Mouse (Mus musculus): ENCODE data around the gene Pde4b.

The Pde4b gene

DNA sequence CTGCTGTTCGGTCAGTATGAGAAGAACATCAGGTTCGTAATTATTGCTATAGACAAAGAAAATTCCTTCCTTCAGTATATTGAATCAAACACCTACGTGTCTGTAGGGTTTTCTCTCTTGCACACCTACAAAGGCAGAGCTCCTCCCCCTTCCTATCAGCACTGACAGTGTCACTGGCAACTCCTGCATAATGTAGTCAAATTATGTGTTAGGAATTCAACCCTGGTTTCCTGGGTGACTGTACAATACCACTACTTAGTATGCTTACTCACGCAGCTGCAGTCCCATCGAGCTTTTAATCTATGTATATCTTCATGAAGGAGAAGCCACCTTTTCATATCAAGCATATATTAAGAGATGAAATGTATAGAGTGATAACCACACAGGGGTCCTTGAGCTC, 99.5 kb downstream of the Pde4b start:
- no peak for DNase-seq

DNA sequence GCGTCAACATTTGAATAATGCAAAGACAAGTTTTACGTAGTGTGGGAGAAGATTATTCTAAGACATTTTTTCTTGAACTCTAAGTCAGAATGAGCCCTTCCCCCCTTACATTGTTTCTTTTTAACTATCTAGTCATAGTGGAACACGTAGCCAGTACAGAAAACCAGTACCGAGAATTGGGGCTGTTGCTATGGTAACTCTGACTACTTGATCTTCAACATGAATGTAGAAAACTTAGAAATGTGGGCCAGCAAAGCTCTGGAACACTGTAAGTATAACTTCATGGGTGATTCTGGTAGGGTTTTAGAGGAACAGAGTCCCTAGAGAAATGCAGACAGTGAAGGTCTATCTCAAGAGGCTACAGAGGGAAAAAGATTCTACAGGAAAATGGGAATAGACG, 110.4 kb downstream of the Pde4b start:
- DNase-seq = no peak

DNA sequence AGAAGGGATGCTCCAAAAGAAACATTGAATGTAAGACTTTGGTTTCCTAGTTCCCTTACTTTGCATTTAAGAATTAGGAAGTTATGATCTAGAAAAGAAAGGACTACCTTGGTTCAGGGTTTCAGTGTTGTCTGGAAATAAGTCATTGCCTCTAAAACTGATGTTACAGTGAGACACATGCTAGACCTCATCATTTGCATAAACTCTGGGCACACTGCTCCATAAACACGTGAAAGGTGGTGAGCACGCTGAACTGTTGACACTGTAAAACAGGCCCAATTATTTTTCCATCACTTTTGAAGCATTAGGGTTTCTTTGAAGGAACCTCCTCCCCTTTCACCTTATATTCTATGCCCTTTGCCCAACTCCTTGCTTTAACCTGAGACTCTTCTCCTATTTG, 122.4 kb downstream of the Pde4b start:
- DNase-seq = no peak

DNA sequence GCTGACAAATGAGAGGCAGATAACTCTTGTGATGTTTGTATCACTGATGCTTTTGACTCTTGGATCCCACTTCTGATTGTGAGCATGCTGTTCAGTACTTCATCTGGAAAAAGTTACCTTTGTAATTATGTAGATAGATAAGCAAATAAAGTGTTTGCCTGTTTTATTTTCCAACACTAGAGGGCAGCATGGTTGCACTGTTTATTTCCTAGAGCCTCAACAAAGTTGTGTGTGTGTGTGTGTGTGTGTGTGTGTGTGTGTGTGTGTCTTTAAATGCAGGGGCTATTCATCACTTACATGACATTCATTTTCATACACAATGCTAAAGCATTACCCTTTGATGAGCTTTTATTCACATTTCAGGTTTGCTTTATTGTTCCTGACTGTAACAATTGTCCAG, 139.4 kb downstream of the Pde4b start:
- peak; percentile 32 to 39 for DNase-seq

DNA sequence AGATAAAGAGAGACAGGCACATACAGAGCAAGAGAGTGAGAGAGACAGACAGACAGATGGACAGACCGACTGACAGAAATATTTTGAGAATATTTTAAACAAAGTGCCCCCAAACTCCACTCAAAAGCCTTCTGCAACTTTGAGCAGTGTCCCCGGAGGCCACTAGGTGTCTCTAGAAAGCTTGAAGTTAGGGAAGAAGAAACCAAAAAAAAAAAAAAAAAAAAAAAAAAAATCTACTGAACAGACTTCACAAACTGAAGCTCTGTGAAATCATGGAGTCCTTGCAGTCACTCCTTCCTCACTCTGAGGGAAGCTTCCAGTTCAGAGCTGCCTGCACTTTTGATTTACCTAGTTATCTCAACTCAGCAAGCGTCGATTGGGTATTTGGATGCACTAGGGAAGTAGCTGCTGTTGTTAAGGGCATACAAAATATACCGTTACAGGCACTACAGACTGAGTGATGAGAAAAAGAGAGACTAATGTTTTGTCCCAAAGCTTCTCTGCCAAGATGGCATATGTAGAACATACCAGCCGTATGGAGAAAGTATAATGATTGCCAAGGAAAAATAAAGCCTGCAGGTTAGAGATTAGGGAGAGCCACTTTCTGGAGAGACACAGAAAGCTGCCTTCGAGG, 141.7 kb downstream of the Pde4b start:
- peak; percentile 52 to 63 for DNase-seq

DNA sequence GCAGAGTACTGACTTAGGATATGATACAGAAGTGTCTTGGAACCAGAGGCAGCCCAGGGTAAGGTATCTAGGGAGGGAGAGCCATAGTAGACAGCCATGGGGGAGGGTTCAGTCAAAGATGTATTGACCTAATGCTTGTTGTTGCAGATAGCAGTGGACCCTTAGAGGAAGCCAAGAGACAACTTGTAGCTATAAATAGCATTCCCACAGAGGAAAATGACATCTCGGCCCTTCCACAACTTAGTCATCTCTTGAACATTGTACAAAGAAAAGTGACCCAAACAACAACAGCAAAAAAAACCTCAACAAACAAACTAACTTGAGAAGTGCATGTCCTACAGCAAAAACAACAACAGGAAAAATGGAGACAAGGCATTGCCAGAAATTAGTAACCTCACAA, 143.6 kb downstream of the Pde4b start:
- DNase-seq = no peak

DNA sequence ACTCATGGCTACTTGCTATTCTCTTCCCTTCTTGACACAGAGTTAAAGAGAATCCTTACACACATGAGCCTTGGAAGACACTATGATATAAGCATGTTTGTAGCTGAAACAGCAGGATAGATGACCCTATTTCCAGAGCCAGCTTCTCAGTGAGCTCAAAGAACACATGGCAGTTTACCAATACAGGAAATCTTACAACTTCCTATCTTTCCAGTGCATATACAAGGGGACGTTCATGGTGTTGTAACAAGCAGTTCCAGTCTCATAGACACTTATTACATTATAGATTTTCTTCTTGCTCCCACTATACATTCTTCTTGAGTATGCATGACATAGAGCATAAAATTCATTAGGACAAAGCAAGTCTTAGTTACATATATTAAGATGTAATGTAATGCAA, 146.3 kb downstream of the Pde4b start:
- no peak for DNase-seq

DNA sequence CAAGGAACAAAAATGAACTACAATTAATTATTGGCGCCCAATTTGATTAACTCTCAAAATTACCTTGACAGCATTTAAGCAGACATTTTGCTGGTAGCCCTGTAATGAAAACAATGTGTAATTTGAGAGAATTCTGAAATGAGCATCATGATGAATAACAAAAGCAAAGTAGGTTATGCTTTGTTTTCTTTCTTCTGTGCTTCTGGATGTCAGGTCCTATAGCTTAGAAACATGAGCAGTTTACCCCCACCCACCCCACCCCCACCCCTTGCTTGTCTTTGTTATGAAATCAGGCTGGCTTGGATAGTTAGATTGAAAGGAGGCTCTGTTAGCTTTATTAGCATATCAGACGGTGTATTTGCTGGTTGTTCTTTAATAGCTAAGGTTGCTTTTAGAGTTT, 147.8 kb downstream of the Pde4b start:
- DNase-seq = no peak

DNA sequence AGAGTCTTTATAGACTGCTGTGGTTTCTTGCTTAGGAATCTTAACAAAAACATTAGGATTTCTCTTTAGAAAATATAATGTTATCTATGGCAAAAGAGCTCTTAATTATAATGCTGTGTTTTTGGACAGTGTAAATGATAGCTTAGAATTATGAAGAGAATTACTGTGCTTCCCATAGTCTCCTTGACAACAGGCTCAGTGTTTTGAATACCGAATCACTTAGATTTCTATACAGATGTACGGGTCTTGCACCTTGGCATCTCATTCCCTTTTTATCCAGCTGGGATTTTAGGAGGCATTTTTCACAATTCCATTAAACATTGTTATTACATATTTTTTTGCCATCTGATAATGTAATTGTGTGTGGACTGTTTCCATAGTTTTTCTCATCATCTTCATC, 151.8 kb downstream of the Pde4b start:
- no peak for DNase-seq

DNA sequence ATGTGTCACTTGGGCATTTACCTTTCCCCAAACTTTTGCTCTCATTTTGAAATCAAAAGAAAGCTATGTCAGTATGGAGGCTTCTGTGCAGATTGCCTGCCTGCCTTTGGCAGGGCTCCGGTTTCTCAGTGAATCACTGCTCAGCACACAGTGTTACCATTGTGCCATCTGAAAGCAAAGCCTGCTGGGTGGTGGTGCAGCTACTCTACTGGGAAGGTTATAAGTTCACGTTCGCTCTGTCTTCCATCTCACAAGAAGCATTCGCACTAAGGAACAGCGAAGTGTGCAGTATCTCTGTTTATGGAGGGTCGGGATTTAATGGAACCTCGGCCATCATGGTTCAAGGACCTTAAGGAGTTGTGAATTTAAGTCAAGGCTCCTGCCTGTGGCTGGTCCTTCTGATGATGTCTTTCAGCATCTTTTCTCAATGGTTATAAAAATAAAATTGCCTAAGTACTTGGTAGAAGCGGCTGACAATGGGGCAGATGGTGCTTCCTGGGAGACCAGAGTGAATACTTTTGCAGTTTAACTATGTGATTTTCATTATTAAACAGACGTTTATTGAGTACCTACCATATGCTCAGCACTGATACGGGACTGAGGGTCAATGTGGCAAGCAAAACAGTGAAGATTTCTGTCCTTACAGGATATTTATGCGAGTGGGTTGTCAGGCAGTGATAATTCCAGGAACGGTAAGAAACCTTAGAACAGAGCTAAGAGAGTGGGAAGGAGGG, 152.5 kb downstream of the Pde4b start:
- no peak for DNase-seq

DNA sequence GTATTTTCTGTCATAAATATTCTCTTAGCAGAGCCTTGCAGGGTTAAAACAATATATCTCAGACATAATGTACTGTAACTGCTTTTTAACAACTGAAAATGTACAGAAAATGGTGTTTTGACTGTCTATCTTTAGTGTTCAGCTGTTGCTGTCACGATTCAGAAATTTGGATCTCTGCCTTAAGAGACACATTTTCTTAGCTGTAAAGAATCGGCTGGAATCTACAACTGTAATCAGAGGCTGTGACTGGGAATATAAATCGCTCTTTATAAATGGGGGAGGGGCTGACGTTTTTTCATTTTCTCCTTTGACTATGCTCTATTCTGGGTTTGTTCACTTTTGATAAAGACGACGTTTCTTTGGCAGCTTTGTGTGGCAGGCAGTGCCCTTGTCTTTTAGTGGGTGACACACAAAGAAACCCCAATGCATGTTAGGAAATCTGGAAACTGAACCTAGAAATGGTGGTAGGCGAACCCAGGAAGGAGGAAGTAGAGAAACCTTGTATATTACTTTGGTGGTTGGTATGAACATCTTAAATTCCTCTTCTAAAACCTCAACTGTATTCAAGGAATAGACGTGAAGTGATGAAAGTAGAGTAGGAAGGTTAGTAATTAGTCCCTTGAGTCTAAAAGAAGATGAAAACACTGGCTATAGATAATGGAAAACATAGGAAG, 153.5 kb downstream of the Pde4b start:
- DNase-seq = no peak

DNA sequence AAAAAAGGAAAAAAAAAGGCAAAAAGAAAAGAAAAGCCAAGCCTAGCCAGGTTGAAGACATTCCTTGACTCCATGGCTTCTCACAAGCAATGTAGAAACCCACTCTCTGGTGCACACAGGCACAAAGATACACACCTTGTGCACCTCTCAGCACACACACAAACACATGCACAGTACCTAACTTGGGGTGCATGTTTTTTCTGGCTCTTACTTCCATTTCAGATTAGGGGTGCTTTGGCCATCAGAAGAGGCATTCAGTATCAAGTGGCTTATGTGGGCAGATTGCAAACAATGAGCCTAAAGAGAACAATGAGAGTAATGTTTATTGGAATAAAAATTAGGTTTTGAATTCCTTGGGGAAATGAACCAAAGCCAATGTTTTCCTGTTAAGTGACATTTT, 166.7 kb downstream of the Pde4b start:
- DNase-seq = no peak

DNA sequence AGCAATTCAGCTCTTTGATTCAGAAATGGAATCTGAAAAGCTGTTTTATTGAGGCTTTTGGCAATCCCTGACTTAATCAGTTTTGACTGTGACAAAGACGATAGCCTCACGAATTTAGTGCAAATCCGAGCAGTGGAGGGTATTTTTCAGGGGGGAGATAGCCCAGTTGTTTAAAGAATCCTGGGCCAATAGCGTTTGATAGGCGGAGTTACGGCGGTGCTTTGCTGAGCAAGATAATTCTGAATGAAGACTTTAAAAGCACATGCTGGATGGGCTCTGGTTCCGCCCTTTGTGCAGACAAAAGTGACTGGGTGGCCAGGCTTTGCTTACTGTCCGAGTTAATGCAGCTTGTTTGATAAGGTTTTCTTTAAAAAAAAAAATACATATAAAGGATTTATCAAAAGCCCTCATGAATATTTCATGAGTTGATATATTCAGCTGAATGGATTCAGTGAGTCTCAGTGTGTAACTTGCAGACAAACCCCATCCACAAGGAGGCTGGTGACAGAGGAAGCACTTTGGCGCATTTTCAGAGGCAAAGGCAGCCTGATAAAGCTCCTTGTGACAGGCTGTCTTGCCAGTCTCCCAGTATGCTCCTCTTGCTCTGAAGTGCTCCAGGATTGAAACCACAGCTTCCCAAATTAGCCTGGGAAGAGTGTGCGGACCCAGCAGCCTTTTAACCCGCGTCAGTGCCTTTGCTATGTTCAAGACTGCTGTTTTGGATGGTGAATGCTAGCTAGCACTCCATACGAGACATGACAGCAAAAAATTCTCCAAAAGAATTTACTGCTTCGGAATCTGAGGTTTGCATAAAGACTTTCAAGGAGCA, 167.3 kb downstream of the Pde4b start:
- peak in 1 of 2 experiments; percentile 4 for DNase-seq

DNA sequence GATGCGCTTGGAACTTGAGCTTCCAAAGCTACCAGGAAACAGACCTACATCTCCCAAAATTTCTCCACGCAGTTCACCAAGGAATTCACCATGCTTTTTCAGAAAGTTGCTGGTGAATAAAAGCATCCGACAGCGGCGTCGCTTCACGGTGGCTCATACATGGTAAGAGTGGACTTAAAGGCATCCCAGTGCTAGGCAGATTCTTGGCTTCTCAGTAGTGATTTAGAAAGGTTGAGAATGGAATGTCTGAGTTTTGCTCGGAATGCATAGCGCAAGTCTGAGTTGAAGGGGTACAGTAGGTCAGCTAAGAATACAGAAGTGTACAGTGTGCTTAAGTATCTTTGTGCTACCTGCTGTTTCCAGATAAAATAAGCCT, 167.9 kb downstream of the Pde4b start:
- DNase-seq = no peak

DNA sequence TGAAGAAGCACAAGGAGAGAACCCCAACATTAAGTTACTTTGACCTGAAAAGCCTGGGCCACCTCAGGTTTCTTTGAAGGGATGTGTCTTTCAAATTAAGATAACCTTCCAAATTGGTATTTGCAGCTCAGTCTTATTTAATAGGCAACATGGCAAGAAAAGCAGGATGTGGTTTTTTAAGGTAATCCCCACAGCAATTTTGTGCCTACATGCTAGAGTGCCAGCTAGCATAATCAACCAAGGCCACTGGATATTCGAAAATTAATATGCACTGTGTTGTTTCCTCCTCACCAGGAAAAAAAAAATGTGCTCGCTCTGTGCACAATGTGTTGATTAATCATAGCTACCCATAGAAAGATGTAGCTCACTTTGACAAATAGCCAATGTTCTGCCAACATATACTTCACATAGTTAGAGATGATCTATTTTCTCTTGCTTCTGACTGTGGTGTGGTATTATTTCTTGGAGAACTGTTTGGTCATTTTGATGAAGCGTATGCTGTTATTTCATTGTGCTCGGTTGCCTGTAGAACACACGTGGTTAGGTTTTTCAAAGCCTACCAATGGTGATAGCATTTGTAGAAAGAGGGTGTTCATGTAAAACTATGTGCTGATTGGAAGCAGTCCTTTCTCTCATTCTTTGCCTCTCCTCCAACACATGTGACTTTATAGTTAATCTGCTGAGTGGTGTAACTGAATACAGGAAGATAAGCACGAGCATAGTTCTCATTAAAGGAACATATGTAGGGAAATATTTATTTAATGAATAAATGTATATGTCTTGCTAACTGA, 169.0 kb downstream of the Pde4b start:
- no peak for DNase-seq

DNA sequence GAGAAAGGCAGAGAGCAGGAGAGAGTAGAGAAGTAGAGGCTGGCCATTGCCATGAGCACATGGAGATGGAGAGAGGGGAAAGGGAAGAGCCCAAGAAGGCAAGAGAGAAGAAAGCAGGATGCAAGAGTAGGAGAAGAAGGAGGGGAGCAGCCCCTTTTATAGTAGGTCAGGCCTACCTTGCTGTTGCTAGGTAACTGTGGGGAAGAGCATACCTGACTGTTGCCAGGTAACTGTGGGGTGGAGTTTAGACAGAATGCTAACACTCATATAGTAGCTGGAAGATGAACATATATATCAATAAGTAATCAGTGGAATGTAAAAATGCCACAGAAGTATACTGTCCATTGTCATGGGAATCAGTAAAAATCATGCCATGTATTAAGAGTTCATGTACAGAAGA, 172.9 kb downstream of the Pde4b start:
- no peak for DNase-seq

DNA sequence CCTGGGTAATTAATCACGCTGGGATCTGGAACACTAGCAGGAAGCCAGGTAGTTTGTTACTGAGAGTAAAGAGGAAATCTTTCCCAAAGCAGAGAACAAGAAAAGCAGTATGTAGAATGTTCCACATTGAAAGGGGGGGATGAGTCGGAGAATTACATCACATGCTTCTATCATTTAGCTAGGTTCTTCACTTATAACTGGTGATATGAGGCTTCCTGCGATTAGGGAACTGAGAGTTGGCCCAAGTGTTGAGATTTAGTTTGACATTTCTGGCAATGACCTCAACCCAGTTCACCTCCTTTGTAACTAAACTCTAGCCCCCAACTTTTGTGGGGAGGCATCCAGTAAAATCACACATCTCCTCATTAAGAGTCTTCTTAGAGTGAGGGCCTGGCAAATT, 185.0 kb downstream of the Pde4b start:
- no peak for DNase-seq

DNA sequence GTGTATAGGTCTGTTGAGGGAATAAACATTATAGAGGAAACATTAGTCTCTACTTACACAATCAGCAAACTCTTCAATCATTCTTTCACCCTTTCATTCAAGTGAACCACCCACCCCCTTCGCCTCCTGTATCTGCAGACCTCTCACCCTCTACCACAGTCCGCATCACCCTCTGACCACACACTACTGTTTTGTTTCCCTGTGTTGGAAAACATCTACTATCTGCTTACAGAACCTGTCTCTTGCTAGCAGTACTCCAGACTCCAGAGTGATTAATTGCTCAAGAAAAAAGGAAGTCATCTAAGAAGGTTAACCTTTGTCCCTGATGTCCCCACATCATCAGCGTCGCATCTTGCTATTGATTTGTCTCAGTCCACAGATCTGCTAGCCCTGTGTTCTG, 185.4 kb downstream of the Pde4b start:
- DNase-seq = no peak

DNA sequence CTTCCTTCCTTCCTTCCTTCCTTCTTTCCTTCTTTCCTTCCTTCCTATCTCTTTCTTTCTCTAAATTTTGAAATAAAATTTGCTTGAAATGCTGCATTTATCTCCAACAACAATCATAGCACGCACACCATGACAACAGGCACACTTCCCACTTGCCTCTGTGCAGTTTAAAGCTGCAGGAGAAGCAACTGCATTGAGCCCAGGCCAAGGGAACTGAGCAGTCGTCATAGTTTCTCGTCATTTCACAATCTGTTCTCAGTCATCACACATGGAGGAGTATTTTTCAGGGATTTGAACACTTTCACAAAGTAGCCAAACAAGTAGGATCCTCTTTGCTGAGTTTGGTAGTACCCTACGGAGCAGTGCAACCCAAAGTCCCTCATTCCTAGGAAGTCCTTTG, 188.4 kb downstream of the Pde4b start:
- no peak for DNase-seq

DNA sequence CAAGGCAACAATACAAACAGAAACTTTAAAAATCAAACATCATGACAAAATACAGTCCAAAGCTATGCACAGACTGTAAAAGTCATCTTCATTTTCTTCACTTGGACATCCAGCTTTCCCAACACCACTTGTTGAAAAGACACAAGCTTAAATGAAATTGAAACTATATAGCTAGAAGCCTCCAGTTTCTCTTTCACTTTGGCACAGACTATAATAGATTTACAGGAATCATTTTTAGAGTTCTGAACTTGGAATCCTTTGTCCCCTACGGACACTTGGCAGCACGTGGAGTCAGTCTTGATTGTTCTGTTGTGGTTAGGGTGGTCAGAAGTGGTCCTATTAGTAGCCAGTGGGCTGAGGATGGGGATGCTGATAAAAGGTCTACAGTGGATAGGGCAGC, 191.6 kb downstream of the Pde4b start:
- DNase-seq = no peak

DNA sequence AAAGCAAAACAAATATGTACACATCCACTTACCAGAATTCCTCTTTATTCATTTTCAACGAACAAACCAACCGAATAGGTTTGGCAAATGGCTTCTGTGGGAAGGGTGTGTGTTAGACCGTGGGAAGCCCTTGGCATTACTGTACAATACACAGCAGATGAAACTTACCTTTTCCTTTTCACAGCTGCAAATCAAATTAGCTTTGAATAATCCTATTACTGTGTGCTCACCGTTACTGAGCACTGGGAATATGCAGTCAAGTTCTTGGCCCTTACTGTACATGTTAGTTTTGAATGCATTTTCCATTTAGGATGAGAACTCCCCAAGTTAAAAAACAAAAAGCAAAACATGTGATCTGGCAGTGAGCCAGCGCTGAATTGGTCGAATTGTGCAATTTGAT, 199.8 kb downstream of the Pde4b start:
- peak in 1 of 2 experiments; percentile 2 for DNase-seq

DNA sequence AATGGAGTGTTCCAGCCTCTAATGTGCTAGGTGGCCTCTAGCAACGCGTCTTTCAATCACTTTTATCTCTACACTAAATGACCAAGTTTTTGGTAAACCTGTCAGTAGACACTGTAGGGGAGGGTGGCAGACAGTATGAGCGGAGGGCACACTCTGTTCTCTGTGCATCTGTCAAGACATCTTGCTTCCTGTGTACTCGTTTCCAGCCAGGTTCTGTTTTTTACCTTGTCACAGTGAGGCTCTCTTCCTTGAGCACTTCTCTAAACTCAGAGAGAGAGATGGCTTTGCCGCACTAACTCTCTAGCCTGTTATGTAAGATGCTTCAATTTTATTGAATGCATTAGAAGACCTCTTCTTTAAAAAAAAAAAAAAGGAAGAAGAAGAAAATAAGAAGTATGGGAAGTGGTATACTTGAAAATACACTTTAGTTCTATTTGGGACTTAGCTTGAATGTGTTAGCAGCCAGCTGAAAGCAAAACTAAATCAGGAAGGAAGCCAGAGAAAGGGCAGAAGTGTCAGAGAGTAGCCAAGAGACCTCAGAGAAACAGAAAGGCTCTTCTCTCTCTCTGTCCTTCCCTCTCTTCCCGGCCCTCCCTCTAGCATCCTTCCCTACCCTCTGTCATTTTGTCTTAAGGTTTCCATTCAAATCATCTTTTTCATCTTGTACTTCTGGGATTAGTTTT, 202.8 kb downstream of the Pde4b start:
- DNase-seq = no peak
